Mouse (Mus musculus) lung, postnatal 14 days (tissue): Measurements from ENCODE around the gene Surf2.
"Not testable (repeated sequence)": the region's sequence is repeated elsewhere in the genome, so short reads cannot be mapped to it uniquely, and the experiment has no call there.

Source experiments
- DNase-seq: peaks from one replicate; pipeline ENCODE4 v3.0.0; 2021

The Surf2 gene

DNA sequence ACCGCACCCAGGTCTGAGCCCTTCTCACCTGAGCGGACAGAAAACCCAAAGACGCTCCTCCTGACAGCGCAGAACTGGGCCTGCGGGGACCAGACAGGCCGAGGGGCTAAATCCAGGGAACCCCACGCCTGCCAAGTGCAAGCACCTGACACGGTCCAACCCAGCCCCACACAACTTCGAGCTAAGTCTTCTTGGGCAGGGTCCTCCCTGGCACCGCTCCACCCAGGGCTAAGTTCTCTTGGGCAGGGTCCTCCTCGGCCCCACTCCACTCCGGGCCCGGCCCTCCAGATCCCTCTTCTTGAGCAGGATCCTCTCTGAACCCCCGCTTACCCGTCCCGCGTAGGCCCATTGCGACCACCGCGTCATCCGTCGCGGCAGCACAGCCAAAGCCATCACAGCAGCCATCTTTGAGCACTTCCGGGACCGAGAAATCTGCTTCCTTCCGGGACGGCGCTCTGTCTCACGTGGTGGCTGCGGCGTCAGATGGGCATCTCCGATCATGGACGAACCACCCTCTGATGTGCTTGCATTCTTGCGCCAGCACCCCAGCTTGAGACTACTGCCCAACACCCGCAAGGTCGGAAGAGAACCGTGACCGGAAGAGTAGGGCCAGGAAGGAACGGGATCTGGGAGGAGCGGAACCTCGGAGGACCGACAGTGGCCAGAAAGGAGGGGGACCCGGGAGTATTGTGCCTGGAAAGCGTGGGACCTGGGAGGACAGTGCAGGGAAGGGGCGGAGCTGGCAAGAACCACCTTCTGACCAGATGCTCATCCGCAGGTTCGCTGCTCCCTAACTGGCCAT is at the start of gene Surf2, which contains the start of gene Surf1:
TSS of gene Surf2 (plus strand) at position 441 of the 802 bp plus-strand sequence.
TSS of gene Surf1 (minus strand) at position 604 of the 802 bp plus-strand sequence.
- DNase-seq, result peak; percentile 74

DNA sequence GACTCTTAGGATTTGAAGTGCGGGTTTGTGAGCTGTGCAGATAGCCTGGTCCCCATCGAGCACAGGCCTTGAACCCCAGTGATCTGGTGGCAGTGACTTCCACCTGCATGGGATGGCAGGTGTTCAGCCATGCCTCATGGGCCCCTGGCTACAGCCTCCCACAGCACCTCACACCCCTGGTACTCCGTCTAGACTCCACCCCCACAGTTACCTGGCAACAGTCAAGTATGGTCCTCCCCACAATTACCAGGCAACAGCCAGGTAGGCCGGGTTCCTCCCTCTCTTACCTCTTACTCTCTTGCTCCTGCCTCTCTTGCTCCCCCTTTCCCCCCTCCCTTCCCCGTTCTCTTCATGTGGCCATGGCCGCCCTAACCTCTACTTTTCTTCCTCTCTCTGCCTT is 45.5 kb upstream of the Surf2 start:
- DNase-seq, result no peak

- DNase-seq, result no peak
Observed at GRCm38 (mm10) chr2:26878571-26878970, 37.6 kb upstream of the Surf2 start.

- not testable (repeated sequence) for DNase-seq
Observed at GRCm38 (mm10) chr2:26885541-26885940, 30.6 kb upstream of the Surf2 start.

DNA sequence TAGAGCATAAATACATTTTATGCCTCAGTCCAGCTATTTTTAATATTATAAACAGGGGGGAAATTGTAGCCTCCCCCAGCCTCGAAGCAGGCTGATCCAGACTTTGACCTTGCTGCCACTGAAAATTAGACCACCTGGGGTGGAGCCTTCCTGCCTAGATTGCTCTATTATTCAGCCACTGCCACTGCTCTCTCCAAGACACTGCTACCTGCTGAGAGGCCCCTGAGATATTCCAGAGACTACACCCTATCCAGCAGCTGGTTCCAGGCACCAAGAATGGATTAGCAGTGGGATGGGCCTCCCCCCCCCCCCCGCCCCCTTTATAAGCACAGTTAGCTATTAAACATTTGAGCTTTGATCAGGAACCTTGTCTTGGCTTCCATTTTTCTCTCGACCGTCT is 30.0 kb upstream of the Surf2 start:
- DNase-seq, result not testable (repeated sequence)

GRCm38 (mm10) chr2:26895898-26896297 is 20.3 kb upstream of the Surf2 start:
- DNase-seq, result no peak

GRCm38 (mm10) chr2:26900731-26901130 is 15.4 kb upstream of the Surf2 start:
- no peak for DNase-seq

GRCm38 (mm10) chr2:26901834-26902400 is 14.2 kb upstream of the Surf2 start:
- DNase-seq, result no peak

- DNase-seq, result peak; percentile 93
Observed at GRCm38 (mm10) chr2:26902467-26903220, 13.5 kb upstream of the Surf2 start, which contains the start of gene Surf6. Gene Surf6, minus strand, starts transcription at chr2:26902879.

- no peak for DNase-seq
Observed at GRCm38 (mm10) chr2:26903311-26903710, 12.9 kb upstream of the Surf2 start.

GRCm38 (mm10) chr2:26905936-26906335 is 10.2 kb upstream of the Surf2 start:
- DNase-seq, result no peak

GRCm38 (mm10) chr2:26906431-26906830 is 9.7 kb upstream of the Surf2 start:
- DNase-seq, result no peak

DNA sequence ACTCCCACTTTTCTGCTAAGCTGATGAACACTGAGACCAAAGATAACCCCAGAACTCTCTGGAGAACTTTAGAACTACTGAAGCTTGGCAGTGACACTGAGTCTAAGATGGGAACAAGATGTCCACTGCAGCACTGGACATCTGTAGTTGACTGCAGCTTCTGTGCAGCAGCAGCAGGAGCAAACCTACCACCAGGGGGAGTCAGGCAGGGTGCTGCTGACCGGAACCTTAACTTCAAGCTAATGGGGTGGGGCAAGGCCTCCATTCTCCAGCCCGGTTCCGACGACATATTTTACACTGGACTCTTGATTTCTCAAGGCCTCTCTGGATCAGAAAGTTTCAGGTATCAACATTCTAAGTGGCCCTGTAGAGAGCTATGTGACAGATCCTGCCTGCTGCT is 9.1 kb upstream of the Surf2 start:
- peak; percentile 60 for DNase-seq

DNA sequence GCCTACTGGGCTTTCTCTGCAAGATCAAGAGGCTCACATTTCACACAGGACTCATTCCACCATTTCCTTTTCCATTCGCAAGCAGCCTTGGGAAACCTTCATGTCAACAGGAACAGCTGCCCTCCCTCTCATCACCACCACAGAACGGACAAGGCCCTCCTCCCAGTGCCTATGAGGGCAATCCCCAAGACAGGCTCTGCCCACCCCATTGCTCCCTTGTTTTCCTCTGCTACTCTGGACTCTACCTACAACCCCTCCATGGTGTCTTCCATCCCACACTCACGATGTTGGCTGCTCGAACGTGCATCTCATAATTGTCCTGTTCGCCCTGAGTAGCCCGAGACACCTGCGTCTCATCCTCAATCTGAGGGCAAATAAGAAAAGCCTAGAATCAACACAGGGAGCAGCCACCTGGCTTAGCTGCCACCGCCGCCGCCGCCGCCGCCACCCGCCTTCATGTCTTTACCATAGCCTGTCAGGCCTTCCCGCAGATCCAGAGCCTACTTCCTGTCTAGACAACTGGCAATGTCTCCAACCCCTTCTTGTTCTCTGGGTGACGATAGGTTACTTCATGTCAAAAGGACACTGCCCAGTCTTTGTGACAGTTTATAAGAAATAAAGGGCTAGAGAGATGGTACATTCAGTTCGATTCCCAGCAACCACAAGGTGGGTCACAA is 7.3 kb upstream of the Surf2 start:
- no peak for DNase-seq

- DNase-seq, result no peak
Observed at GRCm38 (mm10) chr2:26909387-26909784, 6.8 kb upstream of the Surf2 start.

GRCm38 (mm10) chr2:26910124-26910993 is 5.8 kb upstream of the Surf2 start, which contains the start of the genes Med22 and Rpl7a:
Gene Med22, minus strand, starts transcription at chr2:26910677.
Gene Rpl7a, plus strand, starts transcription at chr2:26910764.
- peak; percentile 100 for DNase-seq

GRCm38 (mm10) chr2:26910994-26911765 is 5.0 kb upstream of the Surf2 start:
- peak; percentile 55 for DNase-seq

GRCm38 (mm10) chr2:26912253-26912770 is 3.9 kb upstream of the Surf2 start:
- no peak for DNase-seq

- DNase-seq, result no peak
Observed at GRCm38 (mm10) chr2:26913416-26914147, 2.6 kb upstream of the Surf2 start.
